Mouse (Mus musculus) embryonic fibroblast, embryonic 13.5 days (primary cell): ENCODE measurements around the gene Antxr2.

Experiments used
- CTCF ChIP-seq: IDR thresholded peaks from 2 replicates; pipeline ENCODE4 v1.5.1; 2011; ENCODE audit warnings: mild to moderate bottlenecking, control low read depth, low read length, moderate library complexity, borderline replicate concordance; ENCODE audit not compliant: insufficient read depth
- POLR2A ChIP-seq: IDR thresholded peaks from 2 replicates; pipeline ENCODE4 v1.6.1; 2011; ENCODE audit warnings: low read depth, mild to moderate bottlenecking, control low read depth, low read length, moderate library complexity

GRCm38 (mm10) chr5:97881421-97881820 is 149.4 kb downstream of the Antxr2 start:
- TF ChIP-seq POLR2A (no peak), CTCF (no peak)
